Mouse (Mus musculus) liver, postnatal 0 days (tissue): ENCODE measurements around the gene Wtip.

Source experiments
- CTCF ChIP-seq: sonication (generic); IDR thresholded peaks from 2 replicates; pipeline ENCODE4 v1.5.1; 2016; ENCODE audit warnings: antibody characterized with exemption, low read depth
- EP300 ChIP-seq: IDR thresholded peaks from 2 replicates; pipeline ENCODE4 v1.6.1; 2016; ENCODE audit warnings: antibody characterized with exemption, low read depth, mild to moderate bottlenecking

GRCm38 (mm10) chr7:34141123-34141522 is 8.1 kb upstream of the Wtip start:
- TF ChIP-seq CTCF (no peak), EP300 (no peak)
